Comparison of ENCODE assay signal across 24 mouse cellular contexts in the genomic region with DNA sequence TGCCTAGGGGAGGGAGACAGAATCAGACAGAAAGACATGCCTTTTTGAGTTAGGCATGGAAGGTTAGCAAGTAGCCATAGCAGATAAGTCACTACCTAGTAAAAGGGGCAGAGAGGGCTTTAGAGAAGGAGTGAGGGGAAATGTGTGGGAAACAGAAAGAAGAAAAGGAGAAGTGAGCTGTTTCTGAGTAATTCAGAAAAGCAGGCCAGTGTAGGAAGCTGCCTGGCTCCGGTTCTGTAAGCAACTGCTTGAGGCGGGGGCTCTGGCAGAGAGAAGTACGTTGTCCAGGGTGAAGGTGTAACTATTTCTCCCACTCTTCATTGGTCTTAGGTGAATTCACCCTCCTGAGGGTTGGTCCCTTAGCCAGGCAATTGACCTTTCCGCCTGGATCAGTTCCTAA. TPM values are rescaled to one million over a fixed set of nuclear protein-coding genes. Genes with fewer than 3 reads are reported as not detected.
DNase-seq lines count a peak whose midpoint lies in the region; ATAC-seq and TF ChIP-seq lines count a peak whose summit lies in the region.
"Had no signal": no experiment of that assay in that cellular context is flagged by ENCODE, and none has a peak within 500 bp of the region (broad histone marks: within the 10 kb centered on the region; RNA-seq: fewer than 3 reads in every experiment).

No protein-coding gene starts in this region.

- H3K79me2 ChIP-seq in MEL (ENCODE audit: control insufficient read depth, insufficient read depth, low read length, poor library complexity) = no peaks in the 10 kb centered on the region

- no peak overlapping the region for H3K4me3 ChIP-seq in kidney, embryonic 15.5 days (replicated peaks)
- no peak overlapping the region for H3K4me3 ChIP-seq in MEL (ENCODE audit: control insufficient read depth in 1 of 2, insufficient read depth in 1 of 2, low read depth in 2 of 2, low read length in 2 of 2)
- H3K4me3 ChIP-seq: erythroblast, embryonic 14.5 days; forebrain, embryonic 13.5 days; heart, embryonic 15.5 days; hindbrain, embryonic 10.5 days; limb, embryonic 10.5 days; midbrain, embryonic 10.5 days; stomach, embryonic 15.5 days had no signal

- no peak for TF ChIP-seq RAD21 in MEL (IDR thresholded peaks at IDR 0.05; ENCODE audit: low read depth, low read length)

- 96% methylated on average over 4 of the region's 4 CpGs for WGBS in kidney, embryonic 15.5 days

- H3K4me2 ChIP-seq in kidney, embryonic 15.5 days = no peak overlapping the region
- H3K4me2 ChIP-seq: forebrain, embryonic 13.5 days; heart, embryonic 15.5 days; stomach, embryonic 15.5 days had no signal

- H3K9ac ChIP-seq in kidney, embryonic 15.5 days = no peak overlapping the region
- no peak overlapping the region for H3K9ac ChIP-seq in MEL (ENCODE audit: control insufficient read depth, low read depth, low read length, poor library complexity, severe bottlenecking)
- H3K9ac ChIP-seq: forebrain, embryonic 13.5 days; heart, embryonic 15.5 days; stomach, embryonic 15.5 days had no signal

- DNase-seq in kidney, postnatal 14 days = no peak
- peak; percentile 26 for DNase-seq in MEL (ENCODE audit: low read depth, low spot score)
- DNase-seq in kidney, postnatal 36 days = peak; percentile 13 to 25
- DNase-seq in urinary bladder, postnatal 10 days (ENCODE audit: low spot score) = no peak
- no peak for DNase-seq in right cerebral cortex, adult 18-20 months
- DNase-seq: adrenal gland, adult 2 months; cerebellum, adult 8-10 months; gastrocnemius, postnatal 25 days; lung, adult 2 months; lung, postnatal 36 days; thymus, adult 2 months had no signal

- TF ChIP-seq POLR2A in MEL (IDR thresholded peaks at IDR 0.05; ENCODE audit: control insufficient read depth in 1 of 2, insufficient read depth in 1 of 2, low read depth in 1 of 2, low read length in 2 of 2, poor library complexity in 1 of 2) = no peak

- 0 out of 2 replicates have a peak, but pooled peaks cover 3% of the 10 kb centered on the region for H3K4me1 ChIP-seq in kidney, embryonic 15.5 days
- peaks cover 0 to 4% of the 10 kb centered on the region in 2 experiments; a peak in 1 of 4 replicates for H3K4me1 ChIP-seq in MEL (ENCODE audit: control insufficient read depth in 1 of 2, insufficient read depth in 2 of 2, low read length in 2 of 2)
- H3K4me1 ChIP-seq: forebrain, embryonic 13.5 days; heart, embryonic 15.5 days; hindbrain, embryonic 10.5 days; limb, embryonic 10.5 days; midbrain, embryonic 10.5 days; stomach, embryonic 15.5 days had no signal

- peak overlapping the region; percentile 13; the same call in 1 of the 2 replicates for H3K27ac ChIP-seq in kidney, embryonic 15.5 days
- no peak overlapping the region for H3K27ac ChIP-seq in MEL (ENCODE audit: control insufficient read depth, low read depth, low read length)
- H3K27ac ChIP-seq: forebrain, embryonic 13.5 days; heart, embryonic 15.5 days; hindbrain, embryonic 10.5 days; limb, embryonic 10.5 days; midbrain, embryonic 10.5 days; stomach, embryonic 15.5 days had no signal

- no peaks in the 10 kb centered on the region for H3K36me3 ChIP-seq in kidney, embryonic 15.5 days
- H3K36me3 ChIP-seq in MEL (ENCODE audit: control insufficient read depth in 1 of 2, insufficient read depth in 2 of 2, low read length in 2 of 2) = no peaks in the 10 kb centered on the region; a peak in 1 of 4 replicates
- H3K36me3 ChIP-seq: heart, embryonic 15.5 days; hindbrain, embryonic 10.5 days; limb, embryonic 10.5 days; midbrain, embryonic 10.5 days; stomach, embryonic 15.5 days had no signal

- no peaks in the 10 kb centered on the region for H3K27me3 ChIP-seq in kidney, embryonic 15.5 days
- H3K27me3 ChIP-seq in MEL (ENCODE audit: control insufficient read depth in 1 of 2, insufficient read depth in 2 of 2, low read length in 2 of 2) = no peaks in the 10 kb centered on the region
- H3K27me3 ChIP-seq: forebrain, embryonic 13.5 days; heart, embryonic 15.5 days; stomach, embryonic 15.5 days had no signal

- no peaks in the 10 kb centered on the region for H3K9me3 ChIP-seq in kidney, embryonic 15.5 days (replicated peaks)
- no peaks in the 10 kb centered on the region for H3K9me3 ChIP-seq in MEL (replicated peaks; ENCODE audit: insufficient read depth, low read length)
- H3K9me3 ChIP-seq: forebrain, embryonic 13.5 days; heart, embryonic 15.5 days; hindbrain, embryonic 10.5 days; limb, embryonic 10.5 days; midbrain, embryonic 10.5 days; stomach, embryonic 15.5 days had no signal

- no peak for ATAC-seq in kidney, embryonic 15.5 days (replicated peaks; ENCODE audit: low FRiP score)
- ATAC-seq in megakaryocyte progenitor cell, adult 5-6 weeks (replicated peaks; ENCODE audit: poor library complexity) = peak; percentile 90
- ATAC-seq: forebrain, embryonic 13.5 days had no signal

- no peak for TF ChIP-seq CTCF in MEL (IDR thresholded peaks at IDR 0.05 in 2 of 3, conservative IDR thresholded peaks at IDR 0.05 in 1 of 3; ENCODE audit: control insufficient read depth in 1 of 3, insufficient read depth in 1 of 3, low read depth in 2 of 3, low read length in 3 of 3, poor library complexity in 1 of 3, severe bottlenecking in 1 of 3)

- no peak for TF ChIP-seq EP300 in MEL (IDR thresholded peaks at IDR 0.05; ENCODE audit: low read depth in 1 of 2, low read length in 2 of 2)

TF ChIP-seq in MEL, 35 proteins besides CTCF, POLR2A, EP300 and RAD21:
- TF ChIP-seq MAZ (IDR thresholded peaks at IDR 0.05; ENCODE audit: low read depth, low read length) (no peak), MAX (IDR thresholded peaks at IDR 0.05; ENCODE audit: low read length) (no peak), ELF1 (IDR thresholded peaks at IDR 0.05; ENCODE audit: low read depth, low read length) (no peak), ZC3H11A (IDR thresholded peaks at IDR 0.05; ENCODE audit: low read depth, low read length) (no peak), TBP (IDR thresholded peaks at IDR 0.05; ENCODE audit: low read depth, low read length) (no peak), MEF2A (IDR thresholded peaks at IDR 0.05; ENCODE audit: extremely low read depth, insufficient replicate concordance, low read depth, low read length, poor library complexity, severe bottlenecking) (no peak), MYC (IDR thresholded peaks at IDR 0.05; ENCODE audit: low read depth, low read length) (no peak), CHD1 (IDR thresholded peaks at IDR 0.05; ENCODE audit: low read depth, low read length) (no peak), MAFK (IDR thresholded peaks at IDR 0.05; ENCODE audit: borderline replicate concordance, low read depth, low read length) (no peak), HCFC1 (IDR thresholded peaks at IDR 0.05; ENCODE audit: low read depth, low read length) (no peak), ZKSCAN1 (IDR thresholded peaks at IDR 0.05; ENCODE audit: low read depth, low read length) (no peak), BHLHE40 (IDR thresholded peaks at IDR 0.05; ENCODE audit: borderline replicate concordance, low read depth, low read length) (no peak), JUND (IDR thresholded peaks at IDR 0.05; ENCODE audit: low read depth, low read length) (no peak), MXI1 (IDR thresholded peaks at IDR 0.05; ENCODE audit: low read depth, low read length) (no peak), KAT2A (conservative IDR thresholded peaks at IDR 0.05; ENCODE audit: low read depth, low read length) (no peak), SIN3A (IDR thresholded peaks at IDR 0.05; ENCODE audit: low read length) (no peak), UBTF (IDR thresholded peaks at IDR 0.05; ENCODE audit: borderline replicate concordance, insufficient read depth, low read depth, low read length) (no peak)

RNA-seq across cellular contexts. Expression of a gene that starts 3.6 kb away (rescaled TPM):
- 0.08 TPM in 1 of 2 replicates, not detected in the other for polyA plus RNA-seq in kidney, embryonic 15.5 days (2015; fragmentation: Nextera tagmentation; extraction: Ambion mirVana)
- not detected in 2 replicates for total RNA-seq in MEL (2012; rRNA removed)
- not detected for polyA plus RNA-seq in MEL (2012; ENCODE audit: insufficient read depth in 1 of 2, insufficient read length in 2 of 2, low read depth in 1 of 2, low replicate concordance in 2 of 2, missing spikeins in 1 of 2)
- 0.10 TPM in 1 of 2 replicates, not detected in the other for total RNA-seq in megakaryocyte progenitor cell, adult 5-6 weeks (2015)
- total RNA-seq in megakaryocyte progenitor cell, adult 5-6 weeks (2017) = not detected in 2 replicates
- total RNA-seq: adrenal gland, adult 2 months; gastrocnemius, postnatal 25 days; heart, adult 8-10 months; monocyte, adult 5-6 weeks had no signal
- polyA plus RNA-seq: adrenal gland, adult 2 months; C2C12; erythroblast, embryonic 14.5 days; heart, embryonic 15.5 days; large intestine, adult 2 months; limb, embryonic 10.5 days; stomach, embryonic 15.5 days had no signal

RNA-seq across cellular contexts. Expression of a gene that starts 39.6 kb away (rescaled TPM):
- polyA plus RNA-seq in kidney, embryonic 15.5 days (2015; fragmentation: Nextera tagmentation; extraction: Ambion mirVana) = 67.3 and 77.3 TPM in 2 replicates
- total RNA-seq in MEL (2012; rRNA removed) = 16.4 and 18.8 TPM in 2 replicates
- 10 to 100 TPM in 1 of 2 experiments, not detected in 1; 26.1 TPM for polyA plus RNA-seq in MEL (2012; ENCODE audit: insufficient read depth in 1 of 2, insufficient read length in 2 of 2, low read depth in 1 of 2, low replicate concordance in 2 of 2, missing spikeins in 1 of 2)
- 56.9 and 60.7 TPM in 2 replicates for total RNA-seq in megakaryocyte progenitor cell, adult 5-6 weeks (2015)
- total RNA-seq in megakaryocyte progenitor cell, adult 5-6 weeks (2017) = 44.1 and 50.4 TPM in 2 replicates
- polyA plus RNA-seq: erythroblast, embryonic 14.5 days had no signal

RNA-seq across cellular contexts. Expression of a gene that starts 44.7 kb away (rescaled TPM):
- polyA plus RNA-seq in kidney, embryonic 15.5 days (2015; fragmentation: Nextera tagmentation; extraction: Ambion mirVana) = 71.1 and 72.0 TPM in 2 replicates
- total RNA-seq in MEL (2012; rRNA removed) = 46.6 and 47.7 TPM in 2 replicates
- polyA plus RNA-seq in MEL (2012; ENCODE audit: insufficient read depth in 1 of 2, insufficient read length in 2 of 2, low read depth in 1 of 2, low replicate concordance in 2 of 2, missing spikeins in 1 of 2) = 10 to 100 TPM in 1 of 2 experiments, not detected in 1; 61.6 TPM
- 38.8 and 48.0 TPM in 2 replicates for total RNA-seq in megakaryocyte progenitor cell, adult 5-6 weeks (2015)
- 14.1 and 16.2 TPM in 2 replicates for total RNA-seq in megakaryocyte progenitor cell, adult 5-6 weeks (2017)

Comparison
In these comparisons a context has a peak if more than half of its experiments do, and no peak if none do; other contexts are left out.
1. DNase-seq: peak in MEL (single experiment) and kidney, postnatal 36 days (2 of 2); none in kidney, postnatal 14 days (single experiment), urinary bladder, postnatal 10 days (single experiment) and right cerebral cortex, adult 18-20 months (single experiment).